Mouse (Mus musculus) naive thymus-derived CD4-positive, alpha-beta T cell, adult 2 months (primary cell): ENCODE data around the gene Adamts5.

ENCODE experiments used
- DNase-seq: peaks from one replicate; pipeline ENCODE4 v3.0.0-alpha.2; 2011; ENCODE audit warnings: low read depth

The Adamts5 gene

GRCm38 (mm10) chr16:85901581-85901910, at the start of gene Adamts5:
Gene Adamts5, minus strand, starts transcription at chr16:85901828.
- DNase-seq = no peak

GRCm38 (mm10) chr16:85950356-85950755, 48.7 kb upstream of the Adamts5 start:
- DNase-seq = no peak

- no peak for DNase-seq
Observed at GRCm38 (mm10) chr16:85926004-85926403, 24.4 kb upstream of the Adamts5 start.

- DNase-seq = no peak
Observed at GRCm38 (mm10) chr16:85922454-85922853, 20.8 kb upstream of the Adamts5 start.

GRCm38 (mm10) chr16:85920122-85920521, 18.5 kb upstream of the Adamts5 start:
- no peak for DNase-seq

- no peak for DNase-seq
Observed at GRCm38 (mm10) chr16:85900702-85901580, 687 bp downstream of the Adamts5 start.

GRCm38 (mm10) chr16:85899790-85900587, 1.6 kb downstream of the Adamts5 start:
- DNase-seq = no peak

- no peak for DNase-seq
Observed at GRCm38 (mm10) chr16:85899301-85899721, 2.3 kb downstream of the Adamts5 start.

- DNase-seq = no peak
Observed at GRCm38 (mm10) chr16:85898816-85899215, 2.8 kb downstream of the Adamts5 start.

GRCm38 (mm10) chr16:85898391-85898790, 3.2 kb downstream of the Adamts5 start:
- DNase-seq = no peak

GRCm38 (mm10) chr16:85897854-85898253, 3.8 kb downstream of the Adamts5 start:
- no peak for DNase-seq

- no peak for DNase-seq
Observed at GRCm38 (mm10) chr16:85895948-85896347, 5.7 kb downstream of the Adamts5 start.

- DNase-seq = no peak
Observed at GRCm38 (mm10) chr16:85889778-85890177, 11.8 kb downstream of the Adamts5 start.

GRCm38 (mm10) chr16:85887289-85888051, 14.2 kb downstream of the Adamts5 start:
- DNase-seq = no peak

- no peak for DNase-seq
Observed at GRCm38 (mm10) chr16:85879075-85879474, 22.6 kb downstream of the Adamts5 start.

- no peak for DNase-seq
Observed at GRCm38 (mm10) chr16:85874141-85874540, 27.5 kb downstream of the Adamts5 start.

- DNase-seq = no peak
Observed at GRCm38 (mm10) chr16:85871971-85872370, 29.7 kb downstream of the Adamts5 start.

- no peak for DNase-seq
Observed at GRCm38 (mm10) chr16:85871248-85871647, 30.4 kb downstream of the Adamts5 start.

GRCm38 (mm10) chr16:85864691-85865389, 36.8 kb downstream of the Adamts5 start:
- no peak for DNase-seq

GRCm38 (mm10) chr16:85854505-85854904, 47.1 kb downstream of the Adamts5 start:
- no peak for DNase-seq

GRCm38 (mm10) chr16:85827066-85827465, 74.6 kb downstream of the Adamts5 start:
- DNase-seq = no peak
